Mouse (Mus musculus) hindbrain, embryonic 15.5 days (tissue): ENCODE results near the gene Atg101. TPM values are rescaled to one million over a fixed set of nuclear protein-coding genes. Genes with fewer than 3 reads are reported as not detected.

Experiments used
- ATAC-seq: fragments of 200-750 bp; cut with Nextera tagmentation; 2 replicates; pipeline ENCODE4 v1.8.0; 2017; ENCODE audit warnings: low read depth, moderate number of reproducible peaks, moderate TSS enrichment; ENCODE audit not compliant: low FRiP score
- H3K27ac ChIP-seq: fragments of 300-500 bp; sonication (generic); replicated peaks from 2 replicates; pipeline ENCODE4 v1.5.1; 2015; ENCODE audit warnings: mild to moderate bottlenecking, inconsistent platforms
- H3K27me3 ChIP-seq: fragments of 300-500 bp; sonication (generic); 2 replicates; pipeline ENCODE4 v1.6.1; 2015; ENCODE audit warnings: control low read depth, inconsistent platforms
- H3K36me3 ChIP-seq: fragments of 300-500 bp; sonication (generic); 2 replicates; pipeline ENCODE4 v1.6.1; 2015; ENCODE audit warnings: control low read depth, inconsistent platforms
- H3K4me1 ChIP-seq: fragments of 300-500 bp; sonication (generic); replicated peaks from 2 replicates; pipeline ENCODE4 v1.6.1; 2015; ENCODE audit warnings: control low read depth, inconsistent platforms
- H3K4me2 ChIP-seq: fragments of 300-500 bp; sonication (generic); 2 replicates; pipeline ENCODE4 v1.6.1; 2015; ENCODE audit warnings: moderate library complexity, mild to moderate bottlenecking, inconsistent platforms
- H3K4me3 ChIP-seq: fragments of 300-500 bp; sonication (generic); 2 replicates; pipeline ENCODE4 v1.5.1; 2015; ENCODE audit warnings: mild to moderate bottlenecking, inconsistent platforms
- H3K9ac ChIP-seq: fragments of 300-500 bp; sonication (generic); 2 replicates; pipeline ENCODE4 v1.6.1; 2015; ENCODE audit warnings: inconsistent platforms
- H3K9me3 ChIP-seq: fragments of 300-500 bp; sonication (generic); 2 replicates; pipeline ENCODE4 v1.6.1; 2016; ENCODE audit warnings: control low read depth, inconsistent platforms
- WGBS: fragments of 180-500 bp; shearing (Covaris S2); methylation state at CpG from one replicate; pipeline ENCODE4 v1.1.7; 2015; 5-methylcytosine and 5-hydroxymethylcytosine counted together
- polyA plus RNA-seq: library from polyadenylated mRNA; unstranded; fragments of >200 nt; fragmentation: Nextera tagmentation; extraction: Ambion mirVana; gene quantifications from 2 replicates; pipeline ENCODE4 v1.2.1, GENCODE M21; 2015

Gene Atg101
- polyA plus RNA-seq, 1 experiment from 2014 or later, result 75.5 TPM

DNA sequence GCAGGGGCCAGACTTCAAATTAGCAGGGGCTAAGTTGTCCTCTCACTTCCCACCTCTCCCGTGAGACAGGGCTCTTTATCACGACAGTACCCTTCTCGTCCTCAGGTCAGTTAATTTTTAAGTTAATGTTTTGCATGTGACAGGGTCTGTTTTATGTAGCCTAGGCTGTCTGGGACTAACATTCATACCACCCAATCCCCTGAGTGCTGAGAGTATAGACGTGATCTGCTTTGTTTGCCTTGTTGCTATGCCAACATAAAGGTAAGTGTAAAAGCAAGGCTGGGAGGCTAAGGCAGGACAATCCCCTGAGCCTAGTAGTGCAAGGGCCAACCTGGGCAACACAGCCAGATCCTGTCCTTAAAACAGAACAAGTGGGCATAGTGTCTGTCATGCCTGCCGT lies 25.4 kb downstream of the Atg101 start:
- Histone ChIP-seq H3K4me1 (no peaks in the 10 kb centered on the region; the same call in 1 of the 2 replicates), H3K36me3 (no peaks in the 10 kb centered on the region), H3K9me3 (no peaks in the 10 kb centered on the region), H3K9ac (no peak overlapping the region), H3K4me3 (no peak overlapping the region), H3K27me3 (no peaks in the 10 kb centered on the region), H3K27ac (no peak overlapping the region), H3K4me2 (no peak overlapping the region)
- WGBS, result 46% methylated on average over 5 of the region's 5 CpGs
- no peak for ATAC-seq

DNA sequence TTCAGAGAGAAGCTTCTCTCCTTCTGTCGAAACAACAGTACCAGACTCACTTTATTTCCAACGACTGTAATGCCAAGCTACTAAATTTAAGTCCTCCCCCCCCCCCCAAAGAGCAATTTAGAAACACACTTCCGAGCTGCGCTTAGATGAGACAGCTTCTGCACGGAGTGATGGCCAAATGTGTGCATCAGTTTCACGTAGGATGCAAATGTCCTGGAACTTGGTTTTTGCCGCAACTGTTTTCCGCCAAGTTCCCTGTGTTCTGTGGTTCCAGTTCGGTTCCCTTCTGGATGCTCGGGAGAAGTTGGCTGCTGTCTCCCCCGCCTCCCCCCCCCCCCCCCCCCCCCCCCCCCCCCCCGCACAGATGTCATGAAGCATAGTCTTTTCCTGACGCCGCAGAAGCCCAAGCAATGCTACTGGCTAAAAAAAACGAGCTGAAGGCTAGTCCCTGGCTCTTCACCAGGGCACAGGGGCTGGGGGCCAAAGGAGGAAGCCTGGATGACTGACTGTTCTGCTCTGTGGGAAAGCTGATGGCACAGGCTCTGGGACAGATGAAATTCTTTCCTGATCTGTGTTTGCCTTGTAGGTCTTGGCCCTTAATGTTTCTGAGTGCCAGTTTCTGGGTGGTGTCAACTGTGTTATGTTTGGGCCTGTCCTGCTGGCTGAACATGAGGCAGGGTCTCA lies 27.2 kb downstream of the Atg101 start:
- WGBS, result 53% methylated on average over 14 of the region's 15 CpGs
- peaks cover 4% of the 10 kb centered on the region; the same call in 1 of the 2 replicates for H3K4me1 ChIP-seq
- no peak overlapping the region for H3K9ac ChIP-seq
- H3K9me3 ChIP-seq, result no peaks in the 10 kb centered on the region
- H3K36me3 ChIP-seq, result no peaks in the 10 kb centered on the region
- H3K27ac ChIP-seq, result no peak overlapping the region
- no peak overlapping the region for H3K4me3 ChIP-seq
- ATAC-seq, result no peak
- no peaks in the 10 kb centered on the region for H3K27me3 ChIP-seq
- H3K4me2 ChIP-seq, result no peak overlapping the region

DNA sequence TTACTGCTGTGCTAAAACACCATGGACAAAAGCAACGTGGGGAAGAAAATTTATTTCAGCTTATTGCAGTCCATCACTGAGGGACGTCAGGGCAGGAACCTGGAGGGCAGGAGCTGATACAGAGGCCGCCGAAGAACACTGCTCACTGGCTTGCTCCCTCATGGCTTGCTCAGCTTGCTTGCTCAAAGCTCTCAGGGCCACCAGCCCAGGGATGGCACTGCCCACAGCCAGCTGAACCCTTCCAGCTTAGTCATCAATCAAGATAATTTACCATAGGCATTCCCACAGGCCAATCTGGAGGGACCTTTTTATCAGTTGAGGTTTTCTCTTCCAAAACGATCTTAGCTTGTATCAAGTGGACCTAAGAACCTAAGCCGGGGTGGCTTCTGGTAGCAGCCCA lies 27.9 kb downstream of the Atg101 start:
- no peak overlapping the region for H3K4me3 ChIP-seq
- no peaks in the 10 kb centered on the region for H3K27me3 ChIP-seq
- 89% methylated on average over 6 of the region's 6 CpGs for WGBS

DNA sequence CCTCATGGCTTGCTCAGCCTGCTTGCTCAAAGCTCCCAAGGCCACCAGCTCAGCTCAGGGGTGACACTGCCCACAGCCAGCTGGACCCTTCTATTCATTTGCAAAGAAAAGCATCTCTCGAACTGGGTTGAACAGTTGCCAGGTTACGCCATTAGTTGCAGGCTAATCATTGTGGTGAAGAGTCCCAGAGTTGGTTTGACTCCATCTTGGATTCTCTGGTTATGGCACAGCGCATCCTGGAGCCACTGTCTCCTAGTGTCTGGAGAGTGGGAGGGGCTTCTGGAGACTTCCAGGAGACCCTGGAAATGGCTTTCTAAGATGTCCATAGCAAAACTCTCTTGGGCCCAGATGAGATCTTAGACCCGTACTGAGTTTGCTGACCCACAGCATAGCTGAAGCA lies 31.3 kb downstream of the Atg101 start:
- Histone ChIP-seq H3K9me3 (no peaks in the 10 kb centered on the region), H3K4me1 (peaks cover 4% of the 10 kb centered on the region; the same call in 1 of the 2 replicates), H3K9ac (no peak overlapping the region), H3K27ac (no peak overlapping the region), H3K27me3 (no peaks in the 10 kb centered on the region), H3K36me3 (no peaks in the 10 kb centered on the region), H3K4me2 (0 out of 2 replicates have a peak overlapping the region, but pooled peaks have one; percentile 47), H3K4me3 (no peak overlapping the region)
- WGBS, result 74% methylated on average over 4 of the region's 4 CpGs
- ATAC-seq, result peak; percentile 27; the same call in 1 of the 2 replicates

More for the DNA sequence above, 27.9 kb downstream of the Atg101 start:
- Histone ChIP-seq H3K4me2 (no peak overlapping the region), H3K9ac (no peak overlapping the region), H3K4me1 (peaks cover 4% of the 10 kb centered on the region; the same call in 1 of the 2 replicates), H3K36me3 (no peaks in the 10 kb centered on the region), H3K9me3 (no peaks in the 10 kb centered on the region), H3K27ac (no peak overlapping the region)
- ATAC-seq, result no peak

DNA sequence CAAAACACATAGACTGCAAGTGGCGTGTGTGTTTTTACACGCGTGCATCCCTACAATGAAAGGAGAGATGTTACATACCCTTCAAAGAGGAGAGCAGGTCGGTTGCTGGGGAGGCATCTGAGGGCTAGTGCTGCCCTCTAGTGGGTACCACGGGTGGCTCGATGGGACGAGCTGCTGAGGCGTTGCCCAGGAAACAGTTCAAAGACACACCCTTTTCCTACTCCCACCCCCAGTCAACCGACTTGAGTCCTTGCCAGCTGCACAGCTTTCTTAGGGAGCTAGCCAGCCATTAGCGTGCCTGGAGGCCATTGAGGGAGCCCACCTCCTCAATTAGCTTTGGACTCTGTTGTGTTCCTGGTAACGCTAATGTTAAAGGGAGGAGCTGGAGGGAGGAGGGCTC lies 31.8 kb downstream of the Atg101 start:
- no peak overlapping the region for H3K27ac ChIP-seq

DNA sequence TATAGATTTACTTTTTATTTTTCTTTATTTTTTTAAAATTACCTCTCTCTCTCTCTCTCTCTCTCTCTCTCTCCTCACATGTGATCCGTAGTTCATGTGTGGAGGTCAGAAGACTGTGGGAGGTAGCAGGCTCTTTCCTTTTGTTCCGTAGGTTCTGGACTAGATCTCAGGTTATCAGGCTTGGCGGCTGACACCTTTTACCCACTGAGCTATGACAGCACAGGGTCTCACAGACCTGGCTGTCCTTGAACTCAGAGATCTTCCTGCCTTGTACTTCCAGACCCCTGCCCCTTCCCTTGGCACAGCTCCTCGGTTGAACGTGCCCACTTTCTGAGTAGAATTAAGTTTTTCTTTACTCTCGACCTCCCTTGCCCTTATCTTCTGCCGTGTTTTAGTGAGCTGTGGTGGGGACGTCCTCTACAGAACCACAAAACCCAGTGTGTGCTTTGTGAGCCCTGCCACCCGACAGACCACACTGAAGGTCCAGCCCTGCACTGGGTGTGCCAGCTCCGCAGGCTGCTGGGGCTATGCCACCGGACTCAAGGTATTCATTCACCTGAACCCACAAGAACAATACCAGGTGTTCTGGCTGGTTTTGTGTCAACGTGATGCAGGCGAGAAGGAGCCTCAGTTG lies 32.3 kb downstream of the Atg101 start:
- ATAC-seq, result peak; percentile 34; the same call in 1 of the 2 replicates
- Histone ChIP-seq H3K27ac (no peak overlapping the region), H3K9me3 (no peaks in the 10 kb centered on the region), H3K36me3 (no peaks in the 10 kb centered on the region), H3K27me3 (no peaks in the 10 kb centered on the region), H3K4me3 (0 out of 2 replicates have a peak overlapping the region, but pooled peaks have one; percentile 14), H3K9ac (no peak overlapping the region), H3K4me1 (peaks cover 4% of the 10 kb centered on the region; the same call in 1 of the 2 replicates), H3K4me2 (peak overlapping the region; percentile 47)
- 67% methylated on average over 13 of the region's 13 CpGs for WGBS

More for the DNA sequence above, 31.8 kb downstream of the Atg101 start:
- ATAC-seq, result peak; percentile 73
- peak overlapping the region; percentile 14; the same call in 1 of the 2 replicates for H3K4me3 ChIP-seq
- no peaks in the 10 kb centered on the region for H3K36me3 ChIP-seq
- H3K4me2 ChIP-seq, result peak overlapping the region; percentile 47
- no peak overlapping the region for H3K9ac ChIP-seq
- no peaks in the 10 kb centered on the region for H3K9me3 ChIP-seq
- H3K27me3 ChIP-seq, result no peaks in the 10 kb centered on the region
- 2% methylated on average over 11 of the region's 11 CpGs for WGBS
- H3K4me1 ChIP-seq, result peaks cover 4% of the 10 kb centered on the region; the same call in 1 of the 2 replicates

DNA sequence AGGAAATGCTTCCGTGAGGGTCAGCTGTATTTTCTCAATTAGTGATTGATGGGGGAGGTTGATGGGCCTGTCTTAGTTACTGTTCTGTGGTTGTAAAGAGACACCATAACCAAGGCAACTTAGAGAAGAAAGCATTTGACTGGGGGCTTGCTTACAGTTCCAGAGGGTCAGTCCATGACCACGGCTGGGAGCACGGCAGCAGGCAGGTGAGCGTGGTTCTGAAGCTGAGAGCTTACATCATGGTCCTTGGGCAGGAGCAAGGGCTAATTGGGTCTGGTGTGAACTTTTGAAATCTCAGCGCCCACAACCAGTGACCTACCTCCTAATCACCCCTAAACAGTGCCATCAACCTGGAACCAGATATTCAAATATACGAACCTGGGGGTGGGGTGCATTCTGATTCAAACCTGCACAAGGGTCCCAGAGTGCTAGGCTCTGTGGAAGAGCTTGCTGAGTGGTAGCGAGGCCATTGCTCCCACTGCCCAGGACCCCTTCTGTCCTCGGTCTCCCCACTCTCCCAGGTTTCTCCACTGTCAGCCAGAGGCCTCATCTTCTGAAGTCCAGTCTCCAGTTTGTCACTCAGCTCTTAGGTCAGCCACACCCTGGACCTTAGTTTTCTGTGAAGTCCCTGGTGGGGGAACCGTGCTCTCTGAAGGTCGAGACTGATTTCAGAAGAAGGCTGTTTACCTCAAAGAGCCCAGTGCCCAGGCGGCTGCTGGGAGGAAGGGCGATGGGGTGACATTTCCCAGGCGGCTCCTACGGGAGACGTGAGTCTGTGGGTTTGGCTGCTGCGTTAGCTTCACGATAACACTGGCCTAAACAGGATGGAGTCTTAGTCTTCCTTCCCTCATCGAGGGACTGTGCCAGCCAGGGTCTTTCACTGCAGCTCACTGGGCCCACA lies 33.1 kb downstream of the Atg101 start:
- no peak for ATAC-seq
- Histone ChIP-seq H3K4me1 (peaks cover 4% of the 10 kb centered on the region; the same call in 1 of the 2 replicates), H3K9me3 (no peaks in the 10 kb centered on the region), H3K36me3 (no peaks in the 10 kb centered on the region), H3K4me2 (no peak overlapping the region), H3K27me3 (no peaks in the 10 kb centered on the region), H3K9ac (no peak overlapping the region), H3K4me3 (no peak overlapping the region), H3K27ac (no peak overlapping the region)
- 81% methylated on average over 18 of the region's 18 CpGs for WGBS

DNA sequence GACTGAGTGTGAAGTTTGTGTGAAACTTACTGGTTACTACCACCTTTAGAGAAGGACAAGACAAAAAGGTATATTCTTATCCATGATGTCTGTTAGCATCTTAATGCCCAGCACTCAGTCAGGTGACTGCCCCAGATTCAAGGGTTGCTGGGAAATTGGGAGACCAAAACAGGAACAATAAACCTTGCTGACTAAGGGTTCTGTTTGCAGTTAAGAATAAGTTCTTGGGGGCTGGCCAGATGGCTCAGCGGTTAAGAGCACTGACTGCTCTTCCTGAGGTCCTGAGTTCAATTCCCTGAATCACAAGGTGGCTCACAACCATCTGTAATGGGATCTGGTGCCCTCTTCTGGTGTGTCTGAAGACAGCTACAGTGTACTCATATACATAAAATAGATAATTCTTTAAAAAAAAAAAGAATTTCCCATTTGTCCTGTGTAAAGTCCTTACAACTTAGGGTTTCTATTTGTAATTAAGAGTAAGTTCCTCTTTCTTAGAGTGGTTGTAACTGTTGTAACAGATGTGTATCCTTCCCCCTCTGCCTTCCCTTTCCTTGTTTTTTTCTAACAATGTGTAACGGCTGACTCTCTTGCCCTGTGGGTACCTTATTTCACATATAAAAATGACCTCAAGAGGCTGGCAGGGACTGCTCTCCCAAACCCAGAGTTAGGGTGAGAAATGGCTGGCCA lies 33.9 kb downstream of the Atg101 start:
- no peak for ATAC-seq
- no peaks in the 10 kb centered on the region for H3K9me3 ChIP-seq
- no peak overlapping the region for H3K4me3 ChIP-seq
- no peaks in the 10 kb centered on the region for H3K27me3 ChIP-seq
- WGBS, result 83% methylated on average over 2 of the region's 2 CpGs
- no peak overlapping the region for H3K4me2 ChIP-seq
- no peak overlapping the region for H3K27ac ChIP-seq
- no peaks in the 10 kb centered on the region for H3K36me3 ChIP-seq
- peaks cover 4% of the 10 kb centered on the region; the same call in 1 of the 2 replicates for H3K4me1 ChIP-seq
- H3K9ac ChIP-seq, result no peak overlapping the region

DNA sequence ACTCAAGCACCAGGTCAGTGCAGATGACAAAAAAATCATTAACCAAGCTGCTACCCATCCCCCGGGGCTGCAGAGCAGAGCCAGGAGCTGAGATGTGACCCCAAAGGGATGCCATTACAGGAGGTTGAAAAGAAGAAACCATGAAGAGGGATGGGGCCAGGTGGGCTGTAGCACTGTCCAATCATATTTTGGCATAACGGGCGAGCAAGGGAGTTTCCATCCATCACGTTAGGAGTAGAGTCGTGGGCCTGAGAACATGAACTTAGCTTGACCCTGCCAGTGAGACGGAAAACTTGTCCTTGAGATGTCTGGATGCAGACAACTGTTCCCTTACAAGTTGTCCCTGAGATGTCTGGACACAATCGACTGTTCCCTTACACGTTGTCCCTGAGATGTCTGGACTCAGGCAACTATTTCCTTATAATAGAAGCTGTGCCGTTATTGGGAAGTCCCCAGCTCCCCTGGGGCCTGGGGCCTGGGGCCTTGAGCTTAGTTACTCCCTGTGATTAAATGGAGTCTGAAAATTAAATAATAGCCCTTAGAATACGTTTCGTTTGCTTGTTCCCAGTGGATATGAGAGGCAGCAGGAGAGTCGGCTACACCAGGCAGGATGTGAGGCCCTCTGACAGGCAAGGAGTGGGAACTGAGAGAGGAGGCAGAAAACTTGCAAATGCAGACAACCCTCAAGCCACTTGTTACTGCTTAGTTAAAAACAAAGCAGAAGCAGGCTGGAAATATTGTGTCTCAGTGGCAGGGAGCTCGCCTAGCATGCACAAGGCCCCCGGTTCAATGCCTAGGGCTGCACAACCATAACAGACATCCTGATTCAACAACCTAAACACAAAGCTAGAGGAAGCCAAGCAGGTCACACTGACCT lies 35.1 kb downstream of the Atg101 start:
- 58% methylated on average over 14 of the region's 14 CpGs for WGBS
- Histone ChIP-seq H3K36me3 (no peaks in the 10 kb centered on the region), H3K4me1 (peaks cover 4% of the 10 kb centered on the region; the same call in 1 of the 2 replicates), H3K4me2 (no peak overlapping the region), H3K9me3 (no peaks in the 10 kb centered on the region), H3K9ac (no peak overlapping the region), H3K4me3 (no peak overlapping the region), H3K27me3 (no peaks in the 10 kb centered on the region), H3K27ac (no peak overlapping the region)
- ATAC-seq, result no peak

DNA sequence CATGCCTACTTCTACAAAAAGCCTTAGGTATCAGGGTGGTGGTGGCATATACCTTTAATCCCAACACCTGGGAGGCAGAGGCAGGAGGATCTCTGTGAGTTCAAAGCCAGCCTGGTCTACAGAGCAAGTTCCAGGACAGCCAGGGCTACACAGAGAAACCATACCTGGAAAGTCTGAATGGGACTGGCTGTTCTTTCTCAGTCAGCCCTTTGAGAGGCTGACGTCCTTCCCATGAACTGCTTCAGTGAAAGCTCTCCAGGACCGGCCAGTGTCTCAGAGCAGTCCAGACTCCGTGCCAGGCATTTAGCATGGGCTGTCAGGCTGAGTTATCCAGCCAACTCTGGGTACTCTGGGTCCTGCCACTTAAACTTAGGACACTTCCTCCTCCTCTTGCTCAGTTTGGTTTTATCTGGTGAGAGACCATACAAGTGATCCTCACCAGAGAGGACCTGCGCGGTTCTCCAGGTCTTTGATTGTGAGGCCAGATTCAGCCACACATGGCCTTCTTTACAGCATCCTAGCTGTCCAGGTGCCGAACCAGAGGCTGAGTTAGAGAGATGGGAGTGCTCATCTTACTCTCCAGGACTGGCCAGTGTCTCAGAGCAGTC lies 36.0 kb downstream of the Atg101 start:
- Histone ChIP-seq H3K9ac (no peak overlapping the region), H3K4me3 (no peak overlapping the region), H3K27me3 (no peaks in the 10 kb centered on the region), H3K27ac (no peak overlapping the region), H3K4me1 (peaks cover 4% of the 10 kb centered on the region; the same call in 1 of the 2 replicates), H3K9me3 (no peaks in the 10 kb centered on the region), H3K4me2 (no peak overlapping the region), H3K36me3 (no peaks in the 10 kb centered on the region)
- no peak for ATAC-seq
- WGBS, result 86% methylated on average over 6 of the region's 6 CpGs
